ENCODE assay signal across 16 mouse cellular contexts in the genomic region with DNA sequence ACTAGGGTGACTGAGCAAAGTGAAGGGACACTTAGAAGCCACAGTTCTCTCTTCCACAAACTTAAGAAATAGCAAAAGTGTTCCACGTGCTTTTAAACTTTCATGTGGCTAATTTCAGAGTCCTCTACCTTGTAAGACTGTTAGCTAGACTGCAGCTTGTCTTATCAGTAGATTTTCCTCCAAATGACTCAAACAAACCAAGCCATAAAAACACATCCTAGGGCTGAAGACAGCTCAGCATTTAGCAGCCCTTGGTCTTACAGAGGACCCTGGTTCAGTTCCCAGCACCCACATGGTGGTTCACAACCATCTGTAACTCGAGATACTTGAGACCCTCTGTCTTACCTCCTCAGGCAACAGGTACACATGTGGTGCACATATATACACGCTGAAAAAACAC.
"Had no signal": no experiment of that assay in that cellular context is flagged by ENCODE, and none has a peak within 500 bp of the region (broad histone marks: within the 10 kb centered on the region; RNA-seq: fewer than 3 reads in every experiment).

No protein-coding gene starts in this region.

- H3K36me3 ChIP-seq: liver, embryonic 15.5 days; midbrain, embryonic 13.5 days; midbrain, embryonic 15.5 days; neural tube, embryonic 12.5 days had no signal

- ATAC-seq: midbrain, embryonic 13.5 days; midbrain, embryonic 15.5 days had no signal

- H3K4me1 ChIP-seq: neural tube, embryonic 12.5 days had no signal

- DNase-seq: lung, adult 18-20 months; lung, embryonic 14.5 days; lung, postnatal 10 days; lung, postnatal 4 days; right cerebral cortex, postnatal 14 days; right cerebral cortex, postnatal 4 days; spleen, adult 18-20 months; thymus, adult 18-20 months; thymus, postnatal 25 days; thymus, postnatal 4 days had no signal

- H3K27ac ChIP-seq: liver, embryonic 15.5 days; midbrain, embryonic 13.5 days; midbrain, embryonic 15.5 days; neural tube, embryonic 12.5 days had no signal

- H3K9ac ChIP-seq: liver, embryonic 15.5 days; lung, embryonic 14.5 days; midbrain, embryonic 13.5 days; midbrain, embryonic 15.5 days; neural tube, embryonic 12.5 days had no signal

- H3K4me3 ChIP-seq: liver, embryonic 15.5 days; megakaryocyte, embryonic 14.5 days; midbrain, embryonic 13.5 days; midbrain, embryonic 15.5 days; neural tube, embryonic 12.5 days had no signal

- H3K9me3 ChIP-seq: liver, embryonic 15.5 days; megakaryocyte, embryonic 14.5 days; midbrain, embryonic 13.5 days; midbrain, embryonic 15.5 days; neural tube, embryonic 12.5 days had no signal

- H3K4me2 ChIP-seq: lung, embryonic 14.5 days; midbrain, embryonic 11.5 days; midbrain, embryonic 13.5 days; midbrain, embryonic 15.5 days; neural tube, embryonic 12.5 days had no signal

- H3K27me3 ChIP-seq: liver, embryonic 15.5 days; megakaryocyte, embryonic 14.5 days; midbrain, embryonic 13.5 days; midbrain, embryonic 15.5 days; neural tube, embryonic 12.5 days had no signal
